Mouse (Mus musculus) frontal cortex, postnatal 14 days (tissue): ENCODE results near the gene Ptprs.

Experiments used
- DNase-seq, 2 experiments: peaks; one replicate each; pipeline ENCODE4 v3.0.0; 2022; ENCODE audit warnings: low spot score in 2 of 2

The Ptprs gene

DNA sequence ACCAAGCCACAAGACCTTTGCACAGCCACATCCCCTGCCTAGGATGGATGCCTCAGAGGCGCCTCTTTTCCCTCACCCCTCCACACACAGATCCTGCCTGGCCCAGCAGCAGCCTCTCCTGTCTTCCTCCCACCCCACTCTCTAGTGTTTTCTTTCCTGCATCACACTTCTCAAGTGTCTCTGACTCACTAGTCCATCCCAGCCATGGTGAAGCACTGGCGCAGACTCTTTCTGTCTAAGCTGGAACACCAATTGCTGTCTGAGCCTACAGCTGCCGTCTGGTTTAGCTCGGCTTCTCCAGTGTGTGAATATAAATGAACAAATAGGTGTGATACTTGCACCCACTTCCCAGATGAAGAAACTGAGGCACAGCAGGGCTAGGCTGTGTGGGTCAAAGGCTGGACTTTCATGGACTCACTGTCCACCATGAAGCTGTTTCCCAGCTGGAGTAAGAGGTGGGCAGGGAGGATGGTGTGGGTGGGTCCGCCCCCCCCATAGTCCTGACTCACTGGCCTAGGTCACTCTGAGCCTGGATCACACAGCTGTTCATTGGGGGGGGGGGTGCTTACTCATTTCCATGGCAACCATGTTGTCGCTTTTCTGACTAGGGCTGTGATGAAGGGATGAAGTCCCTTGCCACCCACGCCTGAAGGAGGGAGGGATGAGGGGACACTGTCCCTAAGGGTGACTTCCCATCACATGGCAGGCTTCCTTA, 14.3 kb upstream of the Ptprs start:
- no peak for DNase-seq

DNA sequence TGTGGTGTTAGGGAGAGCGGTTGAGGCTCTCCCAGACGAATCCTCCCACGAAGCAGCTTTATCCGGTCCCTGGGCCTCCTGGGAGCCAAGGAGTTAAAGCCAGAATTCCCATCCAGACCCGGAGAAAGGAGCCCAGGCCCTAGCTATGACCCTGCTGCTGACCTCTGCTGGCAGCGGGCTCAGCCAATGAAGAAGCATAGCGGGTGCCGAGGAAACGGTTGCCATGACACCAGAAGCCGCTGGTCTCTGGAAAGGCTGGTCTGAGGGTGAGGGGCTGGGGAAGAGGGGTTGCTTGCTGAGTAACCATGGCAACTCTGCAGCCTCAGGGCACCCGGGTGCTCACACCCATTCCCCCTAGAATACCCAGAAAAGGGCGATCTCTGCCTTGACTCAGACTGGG, 11.7 kb upstream of the Ptprs start:
- no peak for DNase-seq

DNA sequence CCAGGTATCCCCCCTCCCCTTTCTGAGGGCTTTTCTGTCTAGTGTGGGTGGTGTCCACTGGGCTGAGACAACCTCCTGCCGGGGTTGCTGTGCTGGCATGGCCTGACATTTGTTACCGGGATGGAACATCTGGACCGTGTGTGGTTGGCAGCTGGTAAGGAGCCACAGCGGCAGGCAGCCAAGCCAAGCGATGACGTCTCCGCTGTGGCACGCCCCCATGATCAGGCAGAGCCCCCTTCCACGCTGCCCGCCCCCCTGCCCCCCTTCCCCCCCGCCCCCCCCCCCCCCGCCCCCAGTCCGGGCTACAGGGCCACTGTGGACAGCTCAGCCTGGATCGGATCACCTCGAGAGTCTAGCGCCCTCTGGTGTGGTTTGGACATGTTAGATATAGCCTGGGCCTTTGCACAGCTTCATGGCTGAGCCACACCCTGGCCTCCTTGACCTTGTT, 11.2 kb upstream of the Ptprs start:
- DNase-seq, result no peak

DNA sequence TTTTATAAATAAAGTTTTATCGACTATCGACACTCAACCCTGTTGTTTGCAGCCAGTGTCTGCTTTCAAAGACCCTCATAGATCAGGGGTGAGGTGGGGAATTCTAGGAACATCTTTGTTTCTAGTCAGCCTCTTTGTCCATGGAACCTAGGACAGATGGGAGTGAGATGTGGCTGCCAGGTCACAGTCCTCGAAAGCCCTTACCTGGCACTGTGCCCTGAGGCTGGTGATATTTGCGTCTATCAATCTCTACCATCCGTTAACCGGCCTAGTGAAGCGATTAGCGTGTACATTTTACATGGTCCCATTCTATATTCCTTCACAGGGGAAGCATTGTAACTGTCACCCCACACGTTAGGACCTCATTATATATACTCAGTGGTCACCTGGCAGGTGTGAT, 9.6 kb upstream of the Ptprs start:
- DNase-seq, result no peak

DNA sequence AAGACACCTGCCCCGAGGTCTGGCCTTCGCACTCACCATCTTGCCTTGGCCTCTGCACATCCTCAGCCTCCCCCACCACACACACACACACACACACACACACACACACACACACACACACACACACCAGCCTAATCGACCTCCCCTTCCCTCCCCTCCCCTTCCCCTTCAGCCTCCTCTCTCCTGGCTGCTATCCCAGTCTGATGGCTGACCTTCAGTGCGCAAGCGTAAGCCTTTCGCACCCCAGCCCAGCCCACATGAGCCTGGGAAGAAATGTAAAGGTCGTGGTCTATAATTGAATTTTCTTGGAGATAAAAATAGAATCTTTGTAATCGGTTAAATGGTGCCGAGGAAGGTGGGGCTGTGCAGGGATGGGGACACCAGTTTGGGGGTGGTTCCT, 8.8 kb upstream of the Ptprs start:
- no peak for DNase-seq

DNA sequence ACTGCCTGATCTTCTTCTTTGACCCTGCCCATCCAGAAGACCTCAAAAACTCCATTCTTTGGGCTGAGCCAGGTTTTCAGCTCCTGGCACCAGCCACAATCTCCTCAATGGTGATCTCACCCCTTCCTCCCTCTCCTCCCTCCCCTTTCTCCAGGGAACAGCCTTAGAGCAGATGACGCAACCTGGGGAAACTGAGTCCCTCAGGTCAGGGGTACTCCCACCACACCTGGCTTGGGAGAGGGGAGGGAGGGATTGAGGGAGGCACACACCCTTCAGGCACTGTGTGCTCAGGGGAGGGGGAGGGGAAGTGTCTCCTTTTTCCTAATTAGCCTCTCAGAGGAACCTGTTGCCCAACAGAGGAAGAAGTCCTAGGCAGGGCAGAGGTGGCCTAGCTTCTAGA, 6.4 kb upstream of the Ptprs start:
- no peak for DNase-seq

DNA sequence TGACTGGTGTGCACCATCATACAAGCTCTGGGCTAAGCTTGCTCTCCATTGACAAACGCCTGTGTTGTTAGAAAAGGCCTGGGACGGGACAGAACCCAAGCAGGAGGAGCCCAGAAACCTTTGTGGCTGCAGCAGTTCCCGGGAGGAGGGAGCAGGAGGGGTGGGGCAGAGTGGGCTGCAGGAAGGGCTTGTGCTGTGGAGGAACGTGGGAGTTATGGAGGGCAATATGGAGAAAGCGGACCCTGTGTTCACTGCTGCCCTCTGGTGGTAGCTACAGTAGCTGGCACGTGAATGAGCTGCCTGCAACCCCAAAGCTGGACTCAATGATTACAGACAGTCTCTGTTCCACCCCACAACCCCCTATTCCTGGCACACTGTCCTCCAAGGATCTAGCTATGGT, 3.1 kb upstream of the Ptprs start:
- DNase-seq, result no peak

DNA sequence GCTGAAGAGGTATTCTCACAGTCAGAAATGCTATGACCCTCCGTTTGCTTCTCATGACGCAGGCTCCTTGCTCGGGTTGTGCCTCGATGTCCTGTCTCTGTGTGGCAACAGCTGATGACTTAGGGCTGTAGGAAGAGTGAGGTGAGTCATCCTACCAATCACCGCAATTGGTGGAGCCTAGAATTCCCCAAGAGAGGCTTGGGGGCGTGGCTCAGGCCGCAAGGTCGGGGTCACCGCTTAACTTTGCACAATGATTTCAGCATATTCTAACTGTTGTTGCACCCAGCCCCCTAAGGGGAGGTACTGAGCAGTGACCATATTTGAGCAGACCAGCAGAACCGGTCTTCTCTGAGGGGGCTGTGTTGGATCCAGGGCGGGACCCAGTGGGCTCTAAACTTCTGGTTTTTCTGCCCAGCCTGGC, 1.9 kb upstream of the Ptprs start:
- DNase-seq, result no peak

DNA sequence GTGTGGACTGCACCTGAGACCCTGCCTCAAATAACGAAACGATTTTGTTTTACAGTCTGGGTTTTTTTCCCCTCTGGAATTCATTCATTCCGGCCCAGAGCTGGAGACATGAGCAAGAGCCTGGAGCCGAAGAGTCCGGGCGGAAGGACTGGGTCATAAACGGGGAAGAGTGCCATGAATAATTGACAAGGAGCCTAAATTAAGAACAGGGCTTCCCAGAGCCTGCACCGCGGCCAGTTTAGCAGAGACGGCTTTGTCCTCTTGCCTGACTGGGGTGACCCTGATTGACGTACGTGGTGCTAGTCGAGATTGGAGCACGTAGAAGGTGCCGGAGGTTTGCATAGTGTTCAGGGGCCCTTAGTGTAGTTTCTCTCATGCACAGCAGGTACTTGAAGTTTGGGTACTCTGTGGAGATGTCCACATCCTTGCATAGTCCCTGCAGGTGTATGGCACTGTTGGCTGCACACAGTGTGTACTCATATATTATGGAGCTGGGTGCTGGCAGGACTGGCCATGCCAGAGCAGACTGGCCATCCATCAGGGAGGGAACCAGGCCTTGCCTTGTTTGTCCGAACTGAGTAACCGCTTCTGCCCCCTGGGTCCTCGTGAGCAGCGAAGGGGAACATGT, 1.0 kb upstream of the Ptprs start:
- no peak for DNase-seq

DNA sequence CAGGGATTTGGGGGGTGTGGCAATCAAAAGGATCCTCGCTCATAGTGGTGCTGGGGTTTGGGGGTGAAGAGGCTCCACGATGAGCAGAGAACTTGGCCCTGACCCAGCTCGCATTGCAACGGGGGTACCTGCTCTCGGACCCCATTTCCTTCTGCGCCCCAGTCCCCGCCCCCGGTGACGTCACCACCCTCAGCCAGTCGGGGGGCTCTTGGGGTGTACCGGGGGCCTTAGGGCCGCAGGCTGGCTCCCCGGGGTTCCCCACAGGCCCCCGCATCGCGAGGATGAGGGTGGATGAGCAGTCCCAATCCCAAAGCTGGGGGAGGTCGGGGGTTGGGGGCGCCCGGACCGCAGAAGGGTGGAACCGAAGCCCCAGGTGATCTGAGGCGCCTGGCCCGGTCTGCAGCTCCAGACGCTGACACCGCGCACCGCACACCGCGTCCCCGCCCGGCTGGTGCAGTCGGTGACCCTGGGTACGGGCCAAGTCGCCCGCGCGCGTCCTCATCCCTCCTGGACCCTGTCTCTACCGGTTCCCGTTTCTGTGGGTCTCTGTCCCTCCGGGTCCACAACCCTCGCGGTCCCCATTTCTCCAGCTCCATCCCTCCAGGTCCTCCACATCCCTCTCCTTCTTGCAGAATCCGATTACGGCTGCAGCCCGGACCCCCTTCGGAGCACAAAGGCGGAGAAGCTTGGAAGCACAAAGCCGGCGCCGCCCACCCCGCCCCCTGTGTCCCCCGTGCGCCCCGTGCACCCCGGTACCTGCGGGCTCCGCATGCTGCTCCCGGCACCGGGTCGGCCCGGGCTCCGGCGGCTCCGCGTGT, 490 bp downstream of the Ptprs start:
- DNase-seq, result no peak

DNA sequence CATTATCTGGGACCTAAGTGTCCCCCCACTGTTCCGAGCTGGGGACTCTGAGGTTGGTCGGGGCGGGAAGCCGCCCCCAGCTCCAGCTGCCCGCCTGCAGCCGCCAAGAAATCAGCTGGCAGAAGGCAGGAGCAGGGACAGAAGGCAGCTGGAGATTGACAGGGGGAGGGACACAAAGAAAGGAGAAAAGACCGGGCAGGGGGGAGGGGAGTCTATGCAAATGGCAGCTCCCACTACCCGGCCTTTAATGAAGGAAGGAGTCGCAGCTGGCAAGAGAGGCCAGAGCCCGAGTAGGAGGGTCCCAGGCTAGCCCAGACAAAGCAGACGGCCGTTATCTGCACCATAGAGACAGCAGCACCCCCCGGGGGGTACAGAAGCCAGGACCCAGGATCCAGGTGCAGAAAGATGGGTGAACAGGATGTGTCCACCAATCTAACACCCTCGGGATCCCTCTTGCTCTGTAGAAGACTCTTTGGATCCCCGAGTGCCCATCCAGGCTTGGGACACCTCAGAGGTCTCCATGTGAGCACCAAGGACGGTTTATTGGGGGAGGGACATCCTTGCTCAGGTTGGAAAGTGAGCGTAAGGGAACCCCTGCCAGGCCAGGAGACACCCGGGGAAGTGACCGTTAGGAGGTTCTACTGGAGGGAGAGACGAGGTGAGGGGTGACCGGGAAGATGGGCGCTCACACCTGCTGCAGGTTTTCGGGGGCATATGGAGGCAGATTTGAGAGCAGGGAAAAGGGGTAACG, 1.3 kb downstream of the Ptprs start:
- DNase-seq, result no peak

DNA sequence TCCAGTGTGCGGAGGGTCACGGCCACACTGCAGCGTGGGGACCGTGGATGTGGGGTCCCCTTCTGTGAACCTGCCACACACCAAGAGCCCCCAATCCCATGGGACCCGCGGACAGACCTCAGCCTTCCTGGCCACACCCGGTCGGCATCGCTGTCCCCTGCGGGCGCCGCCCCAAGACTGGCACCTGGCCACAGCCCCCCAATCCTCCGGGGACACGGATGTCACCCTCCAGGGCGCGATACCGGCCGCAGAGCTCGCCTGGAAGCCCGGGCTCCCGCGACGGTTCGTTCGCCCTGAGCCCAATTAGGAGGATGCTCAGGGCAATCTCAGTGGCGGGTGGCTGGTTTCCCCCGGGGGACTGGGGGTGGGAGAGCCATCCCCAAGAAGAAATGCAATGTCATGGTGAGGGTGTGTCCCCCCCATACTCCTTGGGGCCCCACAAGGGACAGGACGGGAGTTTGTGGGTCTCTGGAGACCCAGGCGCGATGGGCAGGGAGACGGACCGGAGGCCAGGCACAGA, 1.9 kb downstream of the Ptprs start:
- no peak for DNase-seq

DNA sequence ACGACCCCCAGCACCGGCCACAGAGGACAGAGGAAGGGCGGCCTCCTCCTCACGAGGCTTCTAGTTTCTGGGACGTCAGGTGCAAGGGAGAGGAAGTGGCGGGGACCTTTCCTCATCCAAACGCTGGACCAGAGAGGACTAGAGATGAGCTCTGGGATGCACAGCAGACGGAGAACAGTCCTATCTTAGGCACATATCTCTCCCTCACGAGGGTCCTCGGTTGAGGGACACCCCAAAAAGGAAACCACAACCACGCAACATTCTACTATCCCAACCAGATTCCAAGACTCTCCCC, 2.7 kb downstream of the Ptprs start:
- DNase-seq, result no peak

DNA sequence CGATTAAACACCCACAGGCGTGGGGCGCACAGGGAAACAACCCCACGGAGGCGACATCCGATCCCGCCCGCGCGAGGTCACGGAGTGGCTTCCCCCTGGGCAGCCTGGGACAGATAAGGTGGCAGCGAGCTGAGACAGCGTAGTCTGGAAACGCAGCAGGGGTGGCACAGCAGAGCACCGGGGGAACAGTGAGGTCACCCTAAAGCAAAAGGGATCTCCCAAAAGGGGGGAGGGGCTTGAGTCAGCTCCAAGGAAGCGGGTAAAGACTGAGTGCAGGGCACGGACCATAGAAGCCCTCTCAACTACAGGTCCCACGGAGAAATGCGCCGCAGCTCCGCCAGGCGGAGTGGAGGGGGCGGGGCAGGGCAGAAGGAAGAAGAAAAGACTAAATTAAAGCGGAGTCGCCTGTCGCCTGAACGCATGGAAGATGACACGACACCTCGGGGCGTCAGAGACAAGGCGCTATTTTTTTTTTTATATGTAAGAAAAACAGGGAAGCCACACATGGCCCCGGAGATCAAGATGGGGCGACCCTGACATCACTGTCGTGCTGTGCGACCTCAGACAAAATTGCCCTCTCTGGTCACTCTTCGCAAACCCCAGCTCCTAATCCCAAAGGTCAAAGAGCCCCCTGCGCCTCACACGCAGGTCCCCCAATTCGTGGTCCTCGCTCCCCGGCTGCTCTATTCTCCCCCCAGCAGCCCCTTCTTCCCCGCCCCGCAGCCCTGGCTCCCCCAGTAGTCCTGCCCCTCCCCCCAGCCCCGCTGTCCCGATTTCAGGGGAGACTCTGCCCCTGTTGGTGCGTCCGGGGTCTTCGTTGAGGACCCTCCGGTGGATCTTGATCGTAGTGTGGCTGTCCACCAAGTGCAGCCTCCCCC, 3.3 kb downstream of the Ptprs start:
- DNase-seq, result no peak

DNA sequence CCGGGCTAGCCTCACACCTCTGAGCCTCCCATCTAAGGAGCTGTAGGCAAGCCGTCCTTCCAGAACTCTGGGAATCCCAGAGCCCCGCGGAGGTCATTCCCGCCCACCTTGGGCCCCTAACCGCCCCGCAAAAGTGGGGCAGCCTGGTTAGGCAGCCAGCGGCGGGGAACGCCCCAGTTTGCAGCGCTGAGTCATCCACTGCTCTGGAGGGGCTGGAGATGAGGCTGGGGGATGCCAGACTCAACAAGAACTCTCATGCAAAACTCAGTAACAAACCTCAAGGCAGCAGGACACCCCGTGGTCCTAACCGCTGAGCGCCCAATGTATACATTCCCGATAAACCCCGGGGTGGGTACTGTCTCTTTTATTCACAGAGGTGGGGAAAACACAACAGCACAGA, 4.2 kb downstream of the Ptprs start:
- no peak for DNase-seq

DNA sequence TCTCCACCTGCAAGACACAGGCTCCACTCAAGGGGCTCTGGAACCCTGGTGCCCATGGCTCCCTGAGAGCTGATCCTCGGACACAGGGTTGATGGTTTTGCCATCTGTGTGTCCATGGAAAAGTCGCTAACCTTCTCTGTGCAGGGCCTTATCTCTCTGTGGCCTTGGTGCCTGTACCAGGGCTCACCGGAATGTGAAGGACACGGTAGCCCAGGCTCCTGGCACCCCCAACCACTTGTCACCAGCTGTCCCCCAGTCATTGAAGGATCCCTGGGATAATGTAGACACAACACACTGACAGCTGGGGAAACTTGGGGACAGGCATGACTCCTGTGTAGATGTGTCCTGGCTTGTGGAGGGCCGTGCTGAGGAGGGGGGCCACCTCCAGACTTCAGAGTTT, 5.1 kb downstream of the Ptprs start:
- no peak for DNase-seq

DNA sequence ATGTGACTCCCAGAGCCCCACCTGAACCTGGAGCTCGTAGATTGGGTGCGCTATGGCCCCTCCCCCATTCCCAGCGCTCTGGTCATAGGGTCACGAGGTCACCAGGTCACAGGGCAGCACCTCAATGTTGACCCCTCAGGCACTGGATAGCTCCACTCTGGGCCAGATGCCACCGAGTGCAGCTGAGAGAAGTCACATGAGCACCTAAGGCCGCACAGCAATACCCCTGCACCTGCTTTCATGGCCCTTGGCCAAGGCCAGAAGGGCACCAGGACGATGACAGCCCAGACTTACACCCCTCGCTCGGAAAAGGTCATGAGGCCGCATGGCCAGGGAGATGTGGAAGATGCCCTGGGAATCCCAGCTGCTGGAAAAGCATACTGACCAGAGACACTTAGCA, 5.7 kb downstream of the Ptprs start:
- DNase-seq, result no peak

DNA sequence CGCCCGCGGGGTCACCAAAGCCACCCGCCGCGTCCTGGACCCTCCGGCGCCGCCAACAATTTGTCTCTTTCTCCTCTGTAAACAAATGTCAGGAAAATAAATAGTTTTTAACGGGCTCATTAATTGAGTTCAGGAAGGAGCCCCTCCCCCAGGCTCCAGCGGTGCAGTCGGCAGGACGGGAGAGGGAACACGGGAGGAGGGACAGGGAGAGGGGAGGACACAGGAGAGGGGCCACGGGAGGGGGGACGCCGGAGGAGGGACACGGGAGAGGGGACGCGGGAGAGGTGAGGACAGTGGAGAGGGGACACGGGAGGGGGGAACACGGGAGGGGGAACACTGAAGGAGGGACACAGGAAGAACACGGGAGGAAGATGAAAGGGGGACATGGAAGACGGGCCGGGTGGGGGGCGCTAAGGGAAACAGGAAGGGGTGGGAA, 6.3 kb downstream of the Ptprs start:
- no peak for DNase-seq

DNA sequence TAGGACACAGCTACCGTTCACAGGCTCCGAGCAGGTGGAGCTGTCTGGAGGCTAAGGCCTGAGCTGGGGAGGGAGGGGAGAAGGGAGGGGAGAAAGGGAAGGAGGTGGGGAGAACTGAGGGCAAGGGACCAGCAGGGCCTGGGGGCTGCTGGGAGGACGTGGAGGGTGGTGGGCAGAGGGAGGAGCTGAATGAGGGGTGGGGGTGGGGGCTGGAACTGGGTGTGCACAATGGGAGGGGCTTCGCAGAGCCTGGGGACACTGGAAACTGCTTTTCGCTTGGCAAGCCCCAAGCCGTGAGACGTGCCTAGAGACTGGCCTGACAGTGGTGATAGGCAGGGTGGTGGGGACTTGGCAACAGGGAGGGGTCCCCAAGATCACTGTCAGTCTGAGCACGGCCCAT, 7.0 kb downstream of the Ptprs start:
- no peak for DNase-seq

DNA sequence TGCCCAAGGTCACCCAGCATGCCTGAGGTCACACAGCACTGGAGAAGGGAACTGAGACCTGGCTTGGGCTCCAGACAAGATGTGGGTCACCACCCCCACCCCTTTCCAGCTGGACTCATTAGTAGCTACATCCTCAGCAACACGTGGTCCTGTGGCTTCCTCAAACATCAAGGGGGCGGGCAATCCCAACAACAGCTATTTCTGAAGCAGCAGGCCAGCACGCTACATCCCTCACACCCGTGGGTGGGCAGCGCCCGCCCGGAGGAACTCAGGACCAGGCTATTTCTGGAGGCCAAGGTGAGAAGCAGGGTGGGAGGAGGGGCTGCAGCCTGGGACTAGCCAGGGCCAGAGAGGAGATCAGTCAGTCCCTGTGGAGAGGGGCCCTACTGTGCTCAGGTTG, 7.4 kb downstream of the Ptprs start:
- no peak for DNase-seq

DNA sequence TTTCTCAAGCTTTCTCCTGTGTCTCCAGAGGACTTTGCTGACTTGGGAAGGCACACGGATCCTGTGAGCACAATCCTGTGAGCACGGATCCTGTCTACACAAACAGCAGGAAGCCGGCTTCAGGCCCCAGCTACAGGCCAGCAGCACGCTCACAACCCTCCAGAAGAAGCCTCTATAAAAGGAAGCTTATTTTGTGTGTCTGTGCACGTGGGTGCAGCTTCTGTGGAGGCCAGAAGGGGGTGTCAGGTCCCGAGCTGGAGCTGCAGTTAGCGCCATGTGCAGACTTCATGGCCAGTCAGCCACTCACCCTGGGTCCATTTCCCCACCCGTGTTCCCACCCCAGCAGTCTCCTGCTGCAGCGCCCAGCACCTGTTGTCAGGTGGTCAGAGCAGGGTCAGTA, 7.9 kb downstream of the Ptprs start:
- no peak for DNase-seq
